Mouse (Mus musculus) thymus, postnatal 10 days (tissue): ENCODE measurements at regions not wholly inside any gene's neighbourhood (a gene's known extent, or its start where the extent isn't known, plus 50 kb on each side); places are given as distances from the start of the nearest gene placed in this dataset.

Experiments
- DNase-seq, 2 experiments: peaks; one replicate each; pipeline ENCODE4 v3.0.0; 2021; ENCODE audit warnings: low spot score in 2 of 2

GRCm38 (mm10) chr9:47346527-47347111, 183.4 kb upstream of the Cadm1 start:
- no peak for DNase-seq

- no peak for DNase-seq
These were observed 179.7 kb upstream of the Cadm1 start for GRCm38 (mm10) chr9:47350301-47350700.

- no peak for DNase-seq
These were observed 178.9 kb upstream of the Cadm1 start for GRCm38 (mm10) chr9:47351036-47351435.

- DNase-seq: no peak
These were observed 177.0 kb upstream of the Cadm1 start for GRCm38 (mm10) chr9:47353017-47353416.

- DNase-seq: no peak
These were observed 176.0 kb upstream of the Cadm1 start for GRCm38 (mm10) chr9:47353972-47354371.

- no peak for DNase-seq
These were observed 175.6 kb upstream of the Cadm1 start for GRCm38 (mm10) chr9:47354423-47354822.

- DNase-seq: no peak
These were observed 175.1 kb upstream of the Cadm1 start for GRCm38 (mm10) chr9:47354866-47355265.

GRCm38 (mm10) chr9:47357756-47358399, 172.1 kb upstream of the Cadm1 start:
- no peak for DNase-seq

GRCm38 (mm10) chr9:47358400-47358767, 171.6 kb upstream of the Cadm1 start:
- DNase-seq: no peak

- no peak for DNase-seq
These were observed 166.9 kb upstream of the Cadm1 start for GRCm38 (mm10) chr9:47363086-47363485.

GRCm38 (mm10) chr9:47364762-47365161, 165.2 kb upstream of the Cadm1 start:
- DNase-seq: no peak

GRCm38 (mm10) chr9:47367266-47367957, 162.6 kb upstream of the Cadm1 start:
- DNase-seq: no peak

GRCm38 (mm10) chr9:47368015-47368901, 161.7 kb upstream of the Cadm1 start:
- no peak for DNase-seq

GRCm38 (mm10) chr9:47372296-47372695, 157.7 kb upstream of the Cadm1 start:
- DNase-seq: no peak

- DNase-seq: no peak
These were observed 155.9 kb upstream of the Cadm1 start for GRCm38 (mm10) chr9:47374086-47374485.

- DNase-seq: no peak
These were observed 153.3 kb upstream of the Cadm1 start for GRCm38 (mm10) chr9:47376645-47377044.

GRCm38 (mm10) chr9:47378541-47378940, 151.4 kb upstream of the Cadm1 start:
- no peak for DNase-seq

GRCm38 (mm10) chr9:47380361-47380760, 149.6 kb upstream of the Cadm1 start:
- DNase-seq: no peak

- DNase-seq: no peak
These were observed 145.7 kb upstream of the Cadm1 start for GRCm38 (mm10) chr9:47384185-47384854.

GRCm38 (mm10) chr9:47386646-47387045, 143.3 kb upstream of the Cadm1 start:
- no peak for DNase-seq

- no peak for DNase-seq
These were observed 142.8 kb upstream of the Cadm1 start for GRCm38 (mm10) chr9:47387221-47387620.
